Mouse (Mus musculus) lung, postnatal 0 days (tissue): Measurements from ENCODE around the gene Caprin2.
A peak's percentile ranks its signal among the peaks of the same experiment; 100 is the strongest.

Experiments used
- CTCF ChIP-seq: IDR thresholded peaks from 2 replicates; pipeline ENCODE4 v1.5.1; 2016; ENCODE audit warnings: antibody characterized with exemption, mild to moderate bottlenecking
- EP300 ChIP-seq: IDR thresholded peaks from 2 replicates; pipeline ENCODE4 v1.6.1; 2016; ENCODE audit warnings: antibody characterized with exemption, mild to moderate bottlenecking, control low read depth

DNA sequence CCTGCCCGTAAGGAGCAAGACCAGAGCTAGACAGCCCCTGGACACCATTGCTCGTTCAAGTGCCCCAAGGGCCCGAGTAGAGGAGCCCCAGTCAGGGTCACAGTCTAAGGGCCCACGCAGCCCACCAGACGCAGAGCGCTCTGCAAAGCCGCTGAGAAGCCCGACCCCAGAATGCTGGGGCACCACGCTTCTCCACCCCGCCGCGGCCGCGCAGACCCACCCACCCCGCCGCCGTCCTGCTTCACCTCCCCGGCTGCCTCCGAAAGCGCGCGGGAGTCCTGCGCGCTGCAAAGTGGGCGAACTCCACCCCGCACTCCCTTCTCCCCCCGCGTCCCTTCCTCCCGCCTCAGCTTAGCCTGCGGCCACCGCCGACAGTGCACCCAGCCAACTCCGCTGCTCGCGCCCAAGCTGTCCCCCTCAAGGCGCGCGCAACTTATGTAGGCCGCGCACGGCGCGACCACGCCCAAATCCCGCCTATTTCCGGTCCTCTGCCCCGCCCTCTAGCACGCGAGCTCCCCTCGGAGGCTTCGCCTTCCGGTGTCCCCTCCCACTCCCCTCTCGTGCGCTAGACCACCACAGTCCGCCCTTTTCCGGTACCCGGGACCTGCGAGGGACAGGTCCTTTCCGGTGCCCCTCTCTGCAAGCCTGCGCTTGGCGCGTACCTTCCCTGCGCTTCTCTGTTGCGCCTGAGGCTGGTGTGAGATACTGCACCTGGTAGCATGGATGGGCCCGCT, at the start of gene Caprin2:
- TF ChIP-seq CTCF = peak; percentile 39
- no peak; the same call in 1 of the 2 replicates for TF ChIP-seq EP300
